Mouse (Mus musculus) CH12.LX (cell line): Measurements from ENCODE around the gene Gtse1.

Experiments used
- BHLHE40 ChIP-seq: IDR thresholded peaks from 2 replicates; pipeline ENCODE4 v1.6.1; 2011; ENCODE audit warnings: mild to moderate bottlenecking, low read depth, low read length, improper control_type of control experiment
- CHD2 ChIP-seq: IDR thresholded peaks from 2 replicates; pipeline ENCODE4 v1.6.1; 2011; ENCODE audit warnings: low read length, improper control_type of control experiment
- CTCF ChIP-seq, 2 experiments: IDR thresholded peaks in 1 of 2; conservative IDR thresholded peaks in 1 of 2; 2 replicates each; pipeline ENCODE4 v1.5.1; 2011 to 2012; ENCODE audit warnings: low read depth in 2 of 2, low read length in 2 of 2, improper control_type of control experiment in 1 of 2, inconsistent platforms in 1 of 2, mild to moderate bottlenecking in 1 of 2, moderate library complexity in 1 of 2
- E2F4 ChIP-seq: IDR thresholded peaks from 2 replicates; pipeline ENCODE4 v1.6.1; 2011; ENCODE audit warnings: low read depth, low read length, improper control_type of control experiment; ENCODE audit not compliant: insufficient replicate concordance
- ETS1 ChIP-seq: conservative IDR thresholded peaks from 2 replicates; pipeline ENCODE4 v1.6.1; 2012; ENCODE audit warnings: low read depth, mild to moderate bottlenecking, inconsistent platforms, low read length, improper control_type of control experiment, moderate library complexity
- IRF4 ChIP-seq: IDR thresholded peaks from 2 replicates; pipeline ENCODE4 v1.6.1; 2014; ENCODE audit warnings: low read depth, mild to moderate bottlenecking, inconsistent platforms, low read length, improper control_type of control experiment
- KAT2A ChIP-seq: IDR thresholded peaks from 2 replicates; pipeline ENCODE4 v1.6.1; 2012; ENCODE audit warnings: low read length, improper control_type of control experiment, inconsistent platforms; ENCODE audit not compliant: insufficient replicate concordance
- MAFK ChIP-seq: IDR thresholded peaks from 2 replicates; pipeline ENCODE4 v1.6.1; 2011; ENCODE audit warnings: low read length, improper control_type of control experiment; ENCODE audit not compliant: insufficient replicate concordance
- POLR2A ChIP-seq: IDR thresholded peaks from 2 replicates; pipeline ENCODE4 v1.6.1; 2011; ENCODE audit warnings: low read depth, mild to moderate bottlenecking, improper control_type of control experiment, low read length
- POLR2AphosphoS2 ChIP-seq: IDR thresholded peaks from 2 replicates; pipeline ENCODE4 v1.6.1; 2011; ENCODE audit warnings: low read depth, low read length, improper control_type of control experiment
- RAD21 ChIP-seq: IDR thresholded peaks from 2 replicates; pipeline ENCODE4 v1.6.1; 2011; ENCODE audit warnings: low read depth, mild to moderate bottlenecking, low read length, improper control_type of control experiment, moderate library complexity
- RCOR1 ChIP-seq: conservative IDR thresholded peaks from 2 replicates; pipeline ENCODE4 v1.6.1; 2012; ENCODE audit warnings: low read depth, mild to moderate bottlenecking, inconsistent platforms, low read length, improper control_type of control experiment
- TBP ChIP-seq: conservative IDR thresholded peaks from 2 replicates; pipeline ENCODE4 v1.6.1; 2011; ENCODE audit warnings: low read depth, low read length, improper control_type of control experiment
- UBTF ChIP-seq: IDR thresholded peaks from 2 replicates; pipeline ENCODE4 v1.6.1; 2012; ENCODE audit warnings: low read depth, mild to moderate bottlenecking, inconsistent platforms, low read length, improper control_type of control experiment, moderate library complexity

DNA sequence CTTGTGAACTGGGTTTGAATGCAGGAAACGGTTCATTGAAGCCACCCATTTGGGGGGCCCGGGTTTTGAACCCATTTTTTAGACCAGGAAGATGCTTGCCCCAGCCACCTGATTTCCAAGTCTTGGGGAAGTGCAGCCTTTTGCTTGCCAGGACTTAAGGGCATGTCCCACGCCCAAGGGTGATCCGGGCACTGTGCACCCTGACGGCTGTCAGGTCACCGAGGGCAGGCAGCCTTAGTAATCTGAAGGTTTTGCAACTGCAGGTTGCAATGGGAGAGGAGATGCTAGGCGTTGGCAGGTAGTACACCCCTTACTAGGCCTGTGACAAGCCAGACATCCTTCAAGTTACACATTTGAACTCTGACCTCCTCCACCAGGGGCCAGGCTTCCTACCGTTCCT is 26.9 kb upstream of the Gtse1 start:
- no peak for TF ChIP-seq CTCF (conservative IDR thresholded peaks at IDR 0.05 in 1 of 2, IDR thresholded peaks at IDR 0.05 in 1 of 2; ENCODE audit: low read depth in 2 of 2, low read length in 2 of 2)
- no peak for TF ChIP-seq KAT2A
- no peak for TF ChIP-seq POLR2A
- TF ChIP-seq RCOR1: no peak
- TF ChIP-seq RAD21: no peak
- TF ChIP-seq CHD2: no peak
- TF ChIP-seq IRF4: no peak
- no peak for TF ChIP-seq BHLHE40
- TF ChIP-seq UBTF: no peak
- no peak for TF ChIP-seq MAFK
- TF ChIP-seq ETS1: no peak
- no peak for TF ChIP-seq E2F4
- TF ChIP-seq TBP: no peak
- TF ChIP-seq POLR2AphosphoS2: no peak
